Mouse (Mus musculus): Measurements from ENCODE around the gene Fbxw8. TPM values are rescaled to one million over a fixed set of nuclear protein-coding genes. Genes with fewer than 3 reads are reported as not detected.

Gene Fbxw8
- polyA plus RNA-seq, 1 experiment from 2014 or later, result 30.1 TPM

DNA sequence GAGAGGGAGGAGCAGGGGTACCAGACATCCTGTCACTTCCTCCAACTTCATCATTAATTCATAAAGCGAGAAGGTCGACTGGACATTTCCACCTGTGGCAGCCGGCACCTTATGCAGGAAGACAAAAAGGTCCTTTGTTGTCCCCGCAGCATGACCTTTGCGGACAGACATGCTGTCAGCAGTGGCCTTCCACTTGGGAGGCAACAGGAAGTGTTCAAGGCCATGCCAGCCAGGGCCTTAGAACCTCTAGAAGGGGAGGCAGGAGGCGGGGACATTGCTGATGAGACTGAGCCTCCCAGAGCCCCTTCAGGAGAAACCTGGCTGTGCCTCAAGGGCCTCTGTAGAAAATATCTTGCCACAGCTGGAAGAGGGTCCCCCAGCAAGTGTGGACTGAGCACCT is 121.5 kb downstream of the Fbxw8 start:
- WGBS, result 64% methylated on average over 6 of the region's 6 CpGs
- no peak for ATAC-seq (ENCODE audit: low FRiP score, low read depth)
- H3K4me3 ChIP-seq, result no peak overlapping the region

DNA sequence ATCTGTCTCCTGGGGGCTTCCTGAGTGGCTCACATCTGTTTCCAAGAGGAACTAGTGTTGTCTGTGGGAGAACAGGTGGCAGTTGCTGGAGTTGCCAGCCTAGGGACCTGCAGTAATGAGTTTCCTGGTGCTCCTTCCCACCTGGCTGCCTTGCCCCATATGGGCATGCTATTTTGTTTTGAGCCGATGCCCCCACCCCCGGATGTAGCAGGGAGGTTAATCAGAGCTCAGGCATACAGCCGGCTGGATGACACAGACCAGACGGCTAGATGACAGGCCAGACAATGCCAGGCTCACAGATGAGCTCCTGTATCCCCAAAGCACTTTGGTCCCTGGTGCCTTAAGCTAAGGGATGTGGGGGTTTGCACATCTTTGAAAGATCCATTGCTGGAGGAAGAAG is 121.9 kb downstream of the Fbxw8 start:
- 32% methylated on average over 4 of the region's 4 CpGs for WGBS
- Histone ChIP-seq H3K4me1 (peaks cover 27% of the 10 kb centered on the region), H3K27ac (no peak overlapping the region), H3K36me3 (no peaks in the 10 kb centered on the region), H3K4me2 (replicated peaks) (no peak overlapping the region), H3K9ac (no peak overlapping the region), H3K27me3 (peaks cover 35% of the 10 kb centered on the region), H3K9me3 (peaks cover 11% of the 10 kb centered on the region), H3K4me3 (no peak overlapping the region)
- no peak for ATAC-seq (ENCODE audit: low FRiP score, low read depth)

More for the DNA sequence above, 121.5 kb downstream of the Fbxw8 start:
- Histone ChIP-seq H3K4me1 (peaks cover 23% of the 10 kb centered on the region), H3K9me3 (peaks cover 11% of the 10 kb centered on the region), H3K9ac (no peak overlapping the region), H3K27ac (no peak overlapping the region), H3K36me3 (no peaks in the 10 kb centered on the region), H3K4me2 (replicated peaks) (no peak overlapping the region), H3K27me3 (peaks cover 31% of the 10 kb centered on the region)

DNA sequence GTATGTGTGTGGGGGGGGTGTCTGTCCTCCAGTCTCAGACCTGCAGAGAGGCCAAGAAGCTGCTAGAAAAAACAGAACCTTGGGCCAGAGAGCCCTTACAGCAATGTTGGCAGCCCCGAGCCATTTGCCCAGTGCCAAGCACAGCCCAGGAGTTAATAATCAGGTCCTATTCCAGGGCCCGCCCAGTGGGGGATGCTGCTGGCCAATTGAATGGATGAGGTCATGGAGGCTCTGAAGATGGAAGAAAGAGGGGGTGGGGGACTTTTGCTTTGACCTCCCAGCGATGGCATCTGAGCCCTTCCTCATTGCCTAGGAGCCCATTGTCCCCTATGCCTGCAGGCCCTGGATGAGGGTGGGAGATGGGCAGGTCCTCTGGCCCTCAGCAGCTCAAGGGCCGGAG is 123.8 kb downstream of the Fbxw8 start:
- Histone ChIP-seq H3K4me2 (replicated peaks) (no peak overlapping the region), H3K9me3 (peaks cover 11% of the 10 kb centered on the region), H3K4me3 (no peak overlapping the region), H3K4me1 (peaks cover 30% of the 10 kb centered on the region), H3K27me3 (peaks cover 54% of the 10 kb centered on the region), H3K36me3 (no peaks in the 10 kb centered on the region), H3K27ac (no peak overlapping the region), H3K9ac (no peak overlapping the region)
- 47% methylated on average over 4 of the region's 4 CpGs for WGBS
- no peak for ATAC-seq (ENCODE audit: low FRiP score, low read depth)

DNA sequence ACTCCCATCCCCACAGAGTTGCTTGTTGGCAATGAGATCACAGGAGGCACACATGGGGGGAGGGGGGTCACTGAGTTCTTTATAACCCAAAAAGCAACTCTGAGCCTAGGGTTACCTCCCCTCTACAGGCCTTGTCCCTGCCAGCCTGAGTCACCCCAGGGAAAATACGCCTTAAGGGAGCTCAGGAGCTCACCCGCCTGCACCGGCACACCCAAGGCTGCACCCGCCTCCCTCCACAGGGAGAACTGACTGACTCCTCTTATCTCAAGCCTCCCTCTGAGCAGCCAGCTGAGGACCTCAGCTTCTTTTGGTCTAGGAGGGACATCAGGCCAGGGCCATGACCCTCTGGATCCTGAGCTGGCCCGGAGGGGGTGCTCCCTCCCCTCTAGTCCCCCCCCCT is 124.2 kb downstream of the Fbxw8 start:
- no peak overlapping the region for H3K9ac ChIP-seq
- peaks cover 35% of the 10 kb centered on the region for H3K4me1 ChIP-seq
- no peak overlapping the region for H3K4me2 ChIP-seq (replicated peaks)
- H3K9me3 ChIP-seq, result peaks cover 11% of the 10 kb centered on the region
- WGBS, result 36% methylated on average over 5 of the region's 5 CpGs
- H3K27me3 ChIP-seq, result peaks cover 58% of the 10 kb centered on the region
- H3K4me3 ChIP-seq, result no peak overlapping the region
- H3K27ac ChIP-seq, result no peak overlapping the region
- ATAC-seq (ENCODE audit: low FRiP score, low read depth), result no peak
- H3K36me3 ChIP-seq, result no peaks in the 10 kb centered on the region

DNA sequence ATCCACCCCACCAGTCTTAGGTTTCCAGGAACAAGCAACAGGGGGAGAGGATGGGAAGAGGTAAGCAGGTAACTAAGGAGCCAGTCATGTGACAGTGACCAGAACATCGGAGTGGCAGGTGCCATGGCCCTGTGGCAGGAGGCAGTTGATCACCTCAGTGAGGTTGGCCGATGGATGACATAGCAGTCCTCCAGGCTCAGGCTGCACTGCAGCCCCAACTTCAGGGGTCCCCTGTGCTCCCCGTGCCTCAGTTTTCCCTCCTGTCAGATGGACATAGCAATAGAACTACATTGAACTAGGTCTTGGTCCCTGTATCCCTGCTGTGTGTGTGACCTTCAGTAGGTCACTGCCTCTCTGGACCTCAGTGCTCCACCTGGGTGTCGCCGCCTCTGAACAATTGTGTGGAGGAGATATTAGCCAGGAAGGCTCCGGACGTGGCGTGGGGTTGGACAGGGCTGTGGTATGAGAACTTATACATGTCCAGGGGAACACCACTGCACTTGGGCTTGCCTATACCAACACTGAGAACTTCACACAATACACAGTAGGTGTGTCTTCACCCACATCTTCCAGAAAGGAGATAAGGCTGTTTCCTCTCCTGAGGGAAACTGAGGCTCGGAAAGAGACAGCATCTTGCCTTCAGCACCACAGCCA is 125.1 kb downstream of the Fbxw8 start:
- Histone ChIP-seq H3K9me3 (peaks cover 6% of the 10 kb centered on the region), H3K9ac (no peak overlapping the region), H3K27me3 (peaks cover 67% of the 10 kb centered on the region), H3K4me3 (no peak overlapping the region), H3K4me2 (replicated peaks) (no peak overlapping the region), H3K27ac (no peak overlapping the region), H3K4me1 (peaks cover 36% of the 10 kb centered on the region), H3K36me3 (no peaks in the 10 kb centered on the region)
- WGBS, result 88% methylated on average over 9 of the region's 9 CpGs
- ATAC-seq (ENCODE audit: low FRiP score, low read depth), result no peak

DNA sequence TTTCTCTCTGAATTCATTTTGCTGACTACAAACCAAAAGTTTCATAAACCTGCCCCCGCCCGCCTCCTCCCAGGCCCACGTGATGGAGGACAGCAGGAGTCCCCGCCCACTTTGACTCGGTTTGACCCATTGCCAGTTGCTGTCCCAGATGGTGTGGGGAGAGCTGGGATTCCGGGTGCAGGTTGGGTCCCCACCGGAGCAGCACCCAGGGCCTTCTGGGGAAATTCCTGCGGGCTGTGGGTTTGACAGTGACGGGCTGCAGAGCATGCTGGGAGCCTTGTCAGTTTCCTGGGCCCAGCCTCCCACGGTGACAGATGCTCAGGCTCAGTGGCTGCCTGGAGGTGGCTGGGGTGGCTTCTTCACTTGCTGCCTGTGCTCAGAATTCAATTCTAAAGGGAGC is 125.8 kb downstream of the Fbxw8 start:
- H3K4me2 ChIP-seq (replicated peaks), result peak overlapping the region; percentile 99
- no peak; the same call in 1 of the 2 replicates for ATAC-seq (ENCODE audit: low FRiP score, low read depth)
- H3K27ac ChIP-seq, result no peak overlapping the region
- H3K27me3 ChIP-seq, result peaks cover 69% of the 10 kb centered on the region
- H3K36me3 ChIP-seq, result no peaks in the 10 kb centered on the region
- WGBS, result 3% methylated on average over 10 of the region's 10 CpGs
- peaks cover 36% of the 10 kb centered on the region for H3K4me1 ChIP-seq
- H3K9ac ChIP-seq, result no peak overlapping the region
- no peaks in the 10 kb centered on the region for H3K9me3 ChIP-seq
- H3K4me3 ChIP-seq, result peak overlapping the region; percentile 70

DNA sequence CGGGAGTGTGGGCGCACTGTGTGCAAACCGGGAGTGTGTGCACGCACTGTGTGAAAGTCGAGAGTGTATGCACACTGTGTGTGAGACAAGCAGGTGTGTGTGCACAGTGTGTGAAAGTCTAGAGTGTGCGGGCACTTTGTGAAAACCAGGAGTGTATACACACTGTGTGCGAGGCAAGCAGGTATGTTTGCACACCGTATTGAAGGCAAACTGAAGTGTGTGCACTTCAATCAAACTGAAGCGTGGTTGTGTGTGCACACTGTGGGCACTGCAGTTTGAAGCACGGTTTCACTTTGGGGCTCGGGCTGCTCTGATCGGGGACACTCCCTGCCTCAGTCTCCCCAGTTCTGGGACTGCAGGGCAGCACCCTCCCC is 126.2 kb downstream of the Fbxw8 start:
- Histone ChIP-seq H3K9me3 (no peaks in the 10 kb centered on the region), H3K4me1 (peaks cover 36% of the 10 kb centered on the region), H3K4me2 (replicated peaks) (peak overlapping the region; percentile 99), H3K27ac (no peak overlapping the region), H3K27me3 (peaks cover 71% of the 10 kb centered on the region), H3K36me3 (no peaks in the 10 kb centered on the region), H3K4me3 (peak overlapping the region; percentile 70), H3K9ac (no peak overlapping the region)
- no peak for ATAC-seq (ENCODE audit: low FRiP score, low read depth)
- WGBS, result 6% methylated on average over 12 of the region's 12 CpGs

DNA sequence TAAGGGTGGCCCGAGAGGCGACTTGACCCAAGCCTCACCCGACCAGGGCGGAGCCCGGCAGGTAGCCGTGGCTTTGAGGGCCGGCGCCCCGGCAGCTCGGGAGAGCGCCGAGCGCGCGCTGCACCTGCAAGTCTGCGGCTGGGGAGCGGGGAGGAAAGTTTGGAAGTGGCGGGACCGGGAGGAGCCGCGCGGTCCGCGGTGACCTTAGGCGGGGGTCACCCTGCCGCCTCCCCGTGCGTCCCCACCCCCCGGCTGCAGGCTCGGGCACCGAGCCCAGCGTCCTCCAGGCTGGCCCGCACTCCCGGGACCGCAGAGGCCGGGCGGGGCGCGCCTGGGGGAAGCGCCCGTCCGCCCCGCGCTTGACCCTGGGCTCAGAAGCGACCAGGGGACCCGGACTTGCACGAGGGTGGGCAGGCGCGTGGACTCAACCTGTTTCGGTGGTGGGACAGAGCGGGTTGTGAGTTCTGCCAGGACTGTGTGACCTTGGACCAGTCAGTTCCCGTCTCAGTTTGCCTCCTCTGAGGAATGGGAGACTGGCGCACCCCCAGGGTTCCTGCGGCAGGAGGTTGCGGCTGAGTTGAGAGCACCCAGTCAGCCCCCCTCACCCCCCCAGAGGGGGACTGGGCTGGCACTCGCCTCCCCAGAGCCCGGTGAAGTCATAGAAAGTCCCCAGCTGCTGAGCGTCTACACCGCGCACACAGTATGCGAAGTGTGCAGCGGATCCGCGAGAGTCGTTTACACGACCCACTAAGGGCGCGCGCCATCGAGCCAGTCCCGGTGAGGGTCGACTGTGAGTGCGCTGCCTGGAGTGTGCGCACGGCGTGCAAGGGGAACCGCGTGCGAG is 126.9 kb downstream of the Fbxw8 start:
- Histone ChIP-seq H3K27ac (no peak overlapping the region), H3K4me2 (replicated peaks) (peak overlapping the region; percentile 99), H3K9ac (peak overlapping the region; percentile 65), H3K9me3 (no peaks in the 10 kb centered on the region), H3K4me3 (peak overlapping the region; percentile 70), H3K4me1 (peaks cover 36% of the 10 kb centered on the region), H3K36me3 (no peaks in the 10 kb centered on the region), H3K27me3 (peaks cover 71% of the 10 kb centered on the region)
- WGBS, result 1% methylated on average over 73 of the region's 79 CpGs
- no peak for ATAC-seq (ENCODE audit: low FRiP score, low read depth)

DNA sequence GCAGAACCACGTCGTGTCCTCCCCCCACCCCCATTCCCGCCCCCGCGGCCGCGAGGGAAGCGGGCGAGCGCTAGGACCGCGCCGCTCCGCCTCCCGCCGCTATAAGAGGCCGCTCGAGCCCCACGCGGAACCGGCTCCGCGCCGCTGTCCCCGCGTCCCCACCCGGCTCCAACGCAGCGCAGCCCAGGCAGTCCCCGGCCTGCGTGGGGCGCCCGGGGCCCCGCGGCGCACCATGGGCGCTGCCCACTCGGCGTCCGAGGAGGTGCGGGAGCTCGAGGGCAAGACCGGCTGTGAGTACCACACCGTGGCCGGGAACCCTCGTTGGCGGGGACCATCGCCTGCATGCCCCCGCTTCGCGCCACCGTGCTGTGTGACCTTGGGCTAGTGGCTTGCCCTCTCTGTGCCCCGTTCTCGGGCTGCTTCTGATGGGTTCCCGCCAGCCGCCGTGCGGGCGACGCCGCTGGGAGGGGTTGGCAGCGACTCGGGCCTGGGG is 127.5 kb downstream of the Fbxw8 start, which contains the start of gene Tesc:
Gene Tesc (plus strand): TSS at position 46 of the 493 bp plus-strand sequence.
- H3K4me3 ChIP-seq, result peak within 1 kb of the TSS; percentile 70
- H3K27ac ChIP-seq, result no peak within 1 kb of the TSS
- peaks cover 71% of the 10 kb centered on the region for H3K27me3 ChIP-seq
- WGBS, result 1% methylated on average over 52 of the region's 63 CpGs
- no peaks in the 10 kb centered on the region for H3K9me3 ChIP-seq
- peaks cover 36% of the 10 kb centered on the region for H3K4me1 ChIP-seq
- no peaks in the 10 kb centered on the region for H3K36me3 ChIP-seq
- H3K4me2 ChIP-seq (replicated peaks), result peak within 1 kb of the TSS; percentile 99
- no peak for ATAC-seq (ENCODE audit: low FRiP score, low read depth)
- peak within 1 kb of the TSS; percentile 65 for H3K9ac ChIP-seq

DNA sequence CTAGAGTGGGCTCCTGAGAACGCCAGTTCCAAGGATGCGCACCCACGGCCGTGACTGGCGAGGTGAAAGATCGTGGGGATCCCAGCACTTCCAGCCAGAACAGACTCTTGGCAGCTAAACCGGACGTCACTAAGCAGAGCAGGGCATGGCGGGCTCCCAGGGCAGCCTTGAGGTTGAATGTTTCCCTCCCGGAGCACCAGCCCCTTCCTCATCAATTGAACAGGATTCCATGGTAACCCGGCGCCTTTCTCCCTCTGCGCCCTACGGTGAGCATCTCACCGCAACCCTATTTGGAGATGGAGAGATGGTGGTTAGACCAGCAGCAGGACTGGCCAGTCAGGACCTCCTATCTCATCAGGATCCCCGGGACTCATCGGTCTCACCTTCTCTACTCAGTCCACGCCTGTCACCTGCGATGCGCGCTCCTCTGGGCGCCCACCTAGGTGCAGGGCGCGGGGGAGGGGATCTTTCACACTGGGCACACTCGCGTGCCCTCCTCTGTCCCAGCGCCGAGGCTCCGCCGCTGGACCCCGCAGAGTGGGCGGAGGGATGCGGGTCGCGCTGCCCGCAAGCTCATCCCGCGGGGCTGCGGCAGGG is 128.1 kb downstream of the Fbxw8 start:
- Histone ChIP-seq H3K4me2 (replicated peaks) (peak overlapping the region; percentile 99), H3K9ac (peak overlapping the region; percentile 65), H3K36me3 (no peaks in the 10 kb centered on the region), H3K27ac (no peak overlapping the region), H3K27me3 (peaks cover 71% of the 10 kb centered on the region), H3K9me3 (no peaks in the 10 kb centered on the region), H3K4me1 (peaks cover 36% of the 10 kb centered on the region), H3K4me3 (peak overlapping the region; percentile 70)
- no peak for ATAC-seq (ENCODE audit: low FRiP score, low read depth)
- 2% methylated on average over 31 of the region's 39 CpGs for WGBS

DNA sequence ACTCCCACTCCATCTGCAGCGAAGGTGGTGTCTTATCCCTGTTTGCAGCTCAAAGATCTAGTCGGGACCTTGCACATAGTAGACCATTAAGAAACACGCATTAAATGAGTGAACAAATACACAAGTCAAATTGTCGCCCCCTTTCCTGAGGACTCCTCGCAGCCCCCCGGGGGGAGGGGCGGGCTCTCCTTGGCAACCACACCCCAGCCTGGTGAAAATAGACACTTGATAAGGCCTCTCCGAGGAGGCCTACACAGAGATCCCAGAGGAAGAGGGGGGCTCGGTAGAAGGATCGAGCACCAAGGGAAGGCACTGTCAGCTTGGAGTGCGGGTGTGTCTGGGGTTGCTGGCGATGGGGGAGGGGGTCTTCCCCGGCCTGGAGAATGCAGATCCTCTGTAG is 128.9 kb downstream of the Fbxw8 start:
- ATAC-seq (ENCODE audit: low FRiP score, low read depth), result no peak
- Histone ChIP-seq H3K9ac (no peak overlapping the region), H3K4me2 (replicated peaks) (peak overlapping the region; percentile 99), H3K4me1 (peaks cover 36% of the 10 kb centered on the region), H3K4me3 (no peak overlapping the region), H3K36me3 (no peaks in the 10 kb centered on the region), H3K9me3 (no peaks in the 10 kb centered on the region), H3K27me3 (peaks cover 65% of the 10 kb centered on the region), H3K27ac (no peak overlapping the region)
- 2% methylated on average over 13 of the region's 13 CpGs for WGBS

DNA sequence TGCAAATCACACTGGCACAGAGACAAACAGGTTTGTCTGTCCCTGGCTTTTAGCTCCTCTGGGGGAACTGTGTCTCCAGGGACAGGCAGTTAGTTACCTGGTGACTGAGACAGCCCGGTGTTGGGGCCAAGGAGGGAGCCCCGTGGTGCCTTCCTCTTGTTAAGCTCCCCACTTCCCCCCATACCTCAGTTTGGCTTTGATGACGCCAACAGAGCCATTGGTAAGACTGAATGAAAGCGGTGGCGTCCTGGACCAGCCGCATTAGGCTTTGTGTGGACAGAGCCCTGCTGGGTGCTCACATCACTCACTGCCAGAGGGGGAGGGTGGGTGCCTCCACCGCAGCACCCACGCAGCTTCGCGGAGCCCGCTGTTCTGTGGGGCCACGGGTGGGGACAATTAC is 129.4 kb downstream of the Fbxw8 start:
- H3K4me3 ChIP-seq, result no peak overlapping the region
- 3% methylated on average over 12 of the region's 12 CpGs for WGBS
- H3K36me3 ChIP-seq, result no peaks in the 10 kb centered on the region
- peak overlapping the region; percentile 99; the same call in 1 of the 2 replicates for H3K4me2 ChIP-seq (replicated peaks)
- H3K9me3 ChIP-seq, result no peaks in the 10 kb centered on the region
- no peak overlapping the region for H3K9ac ChIP-seq
- ATAC-seq (ENCODE audit: low FRiP score, low read depth), result no peak
- H3K4me1 ChIP-seq, result peaks cover 36% of the 10 kb centered on the region
- H3K27me3 ChIP-seq, result peaks cover 61% of the 10 kb centered on the region
- H3K27ac ChIP-seq, result no peak overlapping the region
